Mouse (Mus musculus) mesoderm, embryonic 11.5 days (tissue): ENCODE results near the gene Fbln1.

Source experiments
- DNase-seq: peaks from one replicate; pipeline ENCODE4 v3.0.0-alpha.2; 2012; ENCODE audit warnings: low read depth, low spot score

Fbln1 gene

GRCm38 (mm10) chr15:85335671-85336300, 130.0 kb downstream of the Fbln1 start, which contains the start of gene Atxn10:
Gene Atxn10, plus strand, starts transcription at chr15:85336245.
- no peak for DNase-seq
